Comparison of ENCODE assay signal across 8 mouse cellular contexts in the genomic region with DNA sequence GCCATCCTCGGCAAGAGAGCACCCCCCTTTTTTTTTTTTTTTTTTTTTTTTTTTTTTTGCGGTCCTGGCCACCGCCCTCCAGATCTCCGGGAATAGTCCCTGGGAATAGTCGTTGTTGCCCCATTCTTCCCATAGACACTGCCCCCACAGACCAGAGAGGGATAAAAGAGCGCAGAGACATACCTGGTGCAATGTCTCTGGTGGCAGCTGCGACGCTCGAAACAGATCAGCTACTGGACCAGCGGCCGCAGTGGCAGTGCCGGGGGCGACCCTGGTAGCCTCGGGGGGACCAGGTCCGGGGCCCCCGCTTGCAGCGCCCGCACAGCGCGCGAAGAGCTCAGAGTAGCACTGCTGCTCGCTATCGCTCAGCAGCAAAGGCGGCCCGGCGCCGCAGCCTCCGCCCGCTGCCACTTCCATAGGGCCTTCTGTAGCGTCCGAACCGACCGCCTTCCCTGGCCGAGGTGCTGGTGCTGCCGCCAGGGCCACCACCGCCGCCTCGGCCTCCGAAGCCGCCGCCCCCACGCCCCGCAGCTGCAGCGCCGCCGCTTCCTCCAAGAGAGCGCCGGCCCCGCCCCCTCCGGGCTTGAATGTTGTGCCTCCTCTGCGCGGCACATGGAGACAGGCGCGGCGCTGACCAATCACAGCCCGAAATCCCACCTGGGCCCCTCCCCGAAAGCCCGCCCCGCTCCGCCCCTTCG. TPM values are rescaled to one million over a fixed set of nuclear protein-coding genes. Genes with fewer than 3 reads are reported as not detected.
A peak's percentile ranks its signal among the peaks of the same experiment; 100 is the strongest.
DNase-seq lines count a peak whose midpoint lies in the region; ATAC-seq and TF ChIP-seq lines count a peak whose summit lies in the region.

A gene (minus strand): TSS at position 559 of the 698 bp plus-strand sequence.

- peak; percentile 93 for ATAC-seq in erythroblast, adult 5-6 weeks (replicated peaks; ENCODE audit: low FRiP score, poor library complexity, severe bottlenecking)
- ATAC-seq in heart, embryonic 11.5 days (replicated peaks; ENCODE audit: insufficient number of reproducible peaks, low FRiP score, low TSS enrichment) = peak; percentile 91
- peak; percentile 97 for ATAC-seq in kidney, embryonic 16.5 days (ENCODE audit: low FRiP score, low TSS enrichment)
- peak; percentile 86 for ATAC-seq in midbrain, postnatal 0 days (ENCODE audit: low FRiP score)

- no peaks in the 10 kb centered on the region; the same call in 1 of the 2 replicates for H3K27me3 ChIP-seq in heart, embryonic 11.5 days (ENCODE audit: control insufficient read depth, insufficient read depth, low read length)
- peaks cover 35% of the 10 kb centered on the region; the same call in 1 of the 2 replicates for H3K27me3 ChIP-seq in kidney, embryonic 16.5 days (ENCODE audit: insufficient read depth, low read length)
- no peaks in the 10 kb centered on the region; the same call in 1 of the 2 replicates for H3K27me3 ChIP-seq in midbrain, postnatal 0 days (ENCODE audit: insufficient read depth, low read length)

- no peak within 1 kb of the TSS for H3K27ac ChIP-seq in heart, embryonic 11.5 days (ENCODE audit: low read depth, low read length)
- no peak within 1 kb of the TSS for H3K27ac ChIP-seq in kidney, embryonic 16.5 days (ENCODE audit: low read length)
- no peak within 1 kb of the TSS for H3K27ac ChIP-seq in midbrain, postnatal 0 days (ENCODE audit: low read depth, low read length)

- H3K36me3 ChIP-seq in heart, embryonic 11.5 days (ENCODE audit: control insufficient read depth, insufficient read depth, low read length) = no peaks in the 10 kb centered on the region
- no peaks in the 10 kb centered on the region for H3K36me3 ChIP-seq in kidney, embryonic 16.5 days (ENCODE audit: insufficient read depth, low read length)
- no peaks in the 10 kb centered on the region for H3K36me3 ChIP-seq in midbrain, postnatal 0 days (ENCODE audit: insufficient read depth, low read length)

- peak within 1 kb of the TSS; percentile 52 for H3K4me3 ChIP-seq in heart, embryonic 11.5 days (ENCODE audit: low read depth, low read length)
- peak within 1 kb of the TSS; percentile 62 for H3K4me3 ChIP-seq in kidney, embryonic 16.5 days (ENCODE audit: low read length)
- peak within 1 kb of the TSS; percentile 60 for H3K4me3 ChIP-seq in midbrain, postnatal 0 days (ENCODE audit: low read depth, low read length)

- H3K4me1 ChIP-seq in heart, embryonic 11.5 days (ENCODE audit: control insufficient read depth, insufficient read depth, low read length) = no peaks in the 10 kb centered on the region
- H3K4me1 ChIP-seq in kidney, embryonic 16.5 days (ENCODE audit: insufficient read depth, low read length) = no peaks in the 10 kb centered on the region
- no peaks in the 10 kb centered on the region for H3K4me1 ChIP-seq in midbrain, postnatal 0 days (ENCODE audit: insufficient read depth, low read length)

- 15% methylated on average over 53 of the region's 61 CpGs for WGBS in heart, embryonic 11.5 days (ENCODE audit: insufficient replicate concordance)
- 22% methylated on average over 48 of the region's 61 CpGs for WGBS in kidney, embryonic 16.5 days
- 30% methylated on average over 33 of the region's 61 CpGs for WGBS in midbrain, postnatal 0 days

- TF ChIP-seq CTCF in midbrain, postnatal 0 days (IDR thresholded peaks at IDR 0.05) = no peak

- DNase-seq in A20 (ENCODE audit: low read depth, low spot score) (peak; percentile 78), liver (peak; percentile 90)
- DNase-seq in brain, embryonic 18.5 days (ENCODE audit: low read depth, low spot score) = peak; percentile 37
- DNase-seq in midbrain, postnatal 0 days (ENCODE audit: low spot score) = peak; percentile 79
- peak; percentile 74 to 87 for DNase-seq in spleen, postnatal 4 days (ENCODE audit: low spot score in 2 of 2)

- H3K9me3 ChIP-seq in heart, embryonic 11.5 days (replicated peaks; ENCODE audit: control insufficient read depth, low read length) = no peaks in the 10 kb centered on the region
- no peaks in the 10 kb centered on the region for H3K9me3 ChIP-seq in kidney, embryonic 16.5 days (ENCODE audit: low read length)
- H3K9me3 ChIP-seq in midbrain, postnatal 0 days (ENCODE audit: low read length) = no peaks in the 10 kb centered on the region

- peak within 1 kb of the TSS; percentile 54; the same call in 1 of the 2 replicates for H3K9ac ChIP-seq in heart, embryonic 11.5 days (ENCODE audit: low read depth, low read length)
- peak within 1 kb of the TSS; percentile 68 for H3K9ac ChIP-seq in kidney, embryonic 16.5 days (replicated peaks; ENCODE audit: low read length)
- H3K9ac ChIP-seq in midbrain, postnatal 0 days (replicated peaks; ENCODE audit: low read length, poor library complexity, severe bottlenecking) = peak within 1 kb of the TSS; percentile 56

- H3K4me2 ChIP-seq in heart, embryonic 11.5 days = peak within 1 kb of the TSS; percentile 77
- H3K4me2 ChIP-seq in kidney, embryonic 16.5 days (replicated peaks; ENCODE audit: low read depth, low read length) = peak within 1 kb of the TSS; percentile 77
- H3K4me2 ChIP-seq in midbrain, postnatal 0 days (ENCODE audit: low read depth, low read length, poor library complexity, severe bottlenecking) = peak within 1 kb of the TSS; percentile 51

RNA-seq across cellular contexts. Expression of the gene that starts here (rescaled TPM):
- total RNA-seq in erythroblast, adult 5-6 weeks (2015; ENCODE audit: low replicate concordance) = 2.5 and 3.1 TPM in 2 replicates
- total RNA-seq in erythroblast, adult 5-6 weeks (2017; ENCODE audit: low replicate concordance) = 1.5 and 2.5 TPM in 2 replicates
- 0.36 and 0.61 TPM in 2 replicates for polyA plus RNA-seq in heart, embryonic 11.5 days (2014; fragmentation: Nextera tagmentation; extraction: Ambion mirVana)
- polyA plus RNA-seq in kidney, embryonic 16.5 days (2015; fragmentation: Nextera tagmentation; extraction: Ambion mirVana) = 2.0 TPM in 2 replicates
- total RNA-seq in midbrain, postnatal 0 days (2014; rRNA removed) = 16.5 and 21.1 TPM in 2 replicates
- 2.2 and 3.0 TPM in 2 replicates for polyA plus RNA-seq in midbrain, postnatal 0 days (2015; fragmentation: Nextera tagmentation; extraction: Ambion mirVana)

Comparison
In these comparisons a context has a peak if more than half of its experiments do, and no peak if none do; other contexts are left out.
1. Peak in ATAC-seq, H3K4me3 ChIP-seq, H3K9ac ChIP-seq and H3K4me2 ChIP-seq in heart, embryonic 11.5 days; RNA of the gene not detected or under 1 TPM.
2. DNase-seq: peak in every context shown above with its lines; median percentile 90 in liver; 80 in spleen, postnatal 4 days; 79 in midbrain, postnatal 0 days; 78 in A20; 37 in brain, embryonic 18.5 days.